Mouse (Mus musculus): ENCODE measurements around the gene Lingo2. TPM values are rescaled to one million over a fixed set of nuclear protein-coding genes. Genes with fewer than 3 reads are reported as not detected.

Gene Lingo2
- polyA plus RNA-seq (2021; fragmentation: Nextera tagmentation), result 16.9 and 22.8 TPM in 2 replicates
- long read RNA-seq, experiment 1, partial matches to known transcripts, result 5 of 18 reads
- long read RNA-seq, experiment 1, other reads (novel, unspliced or antisense), result 12 of 18 reads
- long read RNA-seq, experiment 2, partial matches to known transcripts, result 14 of 58 reads
- long read RNA-seq, experiment 2, other reads (novel, unspliced or antisense), result 42 of 58 reads

GRCm38 (mm10) chr4:36951150-36951954, at the start of gene Lingo2:
Lingo2 (minus strand) TSS chr4:36951747.

Small RNA genes within 50 kb of the gene (microRNA-seq; reads per million reads assigned to microRNA genes)
- gene Mir873a (not detected), gene Mir873b (not detected), gene Mir876 (not detected)

Measured in layer of hippocampus, adult 6 months (tissue).